Mouse (Mus musculus) neural tube, embryonic 13.5 days (tissue): ENCODE data around the gene Arsb. TPM values are rescaled to one million over a fixed set of nuclear protein-coding genes. Genes with fewer than 3 reads are reported as not detected.

ENCODE experiments used
- ATAC-seq: fragments of 200-750 bp; cut with Nextera tagmentation; 2 replicates; pipeline ENCODE4 v1.8.0; 2017; ENCODE audit warnings: low read depth, mild to moderate bottlenecking, moderate TSS enrichment, moderate library complexity
- H3K27ac ChIP-seq: fragments of 300-500 bp; sonication (generic); replicated peaks from 2 replicates; pipeline ENCODE4 v1.5.1; 2015; ENCODE audit warnings: moderate library complexity, mild to moderate bottlenecking, inconsistent platforms
- H3K27me3 ChIP-seq: fragments of 300-500 bp; sonication (generic); 2 replicates; pipeline ENCODE4 v1.6.1; 2015; ENCODE audit warnings: mild to moderate bottlenecking, inconsistent platforms
- H3K36me3 ChIP-seq: fragments of 300-500 bp; sonication (generic); 2 replicates; pipeline ENCODE4 v1.6.1; 2015; ENCODE audit warnings: mild to moderate bottlenecking, inconsistent platforms
- H3K4me1 ChIP-seq: fragments of 300-500 bp; sonication (generic); replicated peaks from 2 replicates; pipeline ENCODE4 v1.6.1; 2015; ENCODE audit warnings: inconsistent platforms
- H3K4me2 ChIP-seq: fragments of 300-500 bp; sonication (generic); 2 replicates; pipeline ENCODE4 v1.6.1; 2015; ENCODE audit warnings: inconsistent platforms, mild to moderate bottlenecking, moderate library complexity
- H3K4me3 ChIP-seq: fragments of 300-500 bp; sonication (generic); 2 replicates; pipeline ENCODE4 v1.5.1; 2015; ENCODE audit warnings: mild to moderate bottlenecking, inconsistent platforms
- H3K9ac ChIP-seq: fragments of 300-500 bp; sonication (generic); 2 replicates; pipeline ENCODE4 v1.6.1; 2015; ENCODE audit warnings: moderate library complexity, mild to moderate bottlenecking, inconsistent platforms
- H3K9me3 ChIP-seq: fragments of 300-500 bp; sonication (generic); 2 replicates; pipeline ENCODE4 v1.6.1; 2016; ENCODE audit warnings: inconsistent platforms
- WGBS: fragments of 180-500 bp; shearing (Covaris S2); methylation state at CpG from one replicate; pipeline ENCODE4 v1.1.7; 2015; 5-methylcytosine and 5-hydroxymethylcytosine counted together
- polyA plus RNA-seq: library from polyadenylated mRNA; unstranded; fragments of >200 nt; fragmentation: Nextera tagmentation; extraction: Ambion mirVana; gene quantifications from 2 replicates; pipeline ENCODE4 v1.2.1, GENCODE M21; 2015

Arsb gene
- 7.0 and 8.0 TPM in 2 replicates for polyA plus RNA-seq

DNA sequence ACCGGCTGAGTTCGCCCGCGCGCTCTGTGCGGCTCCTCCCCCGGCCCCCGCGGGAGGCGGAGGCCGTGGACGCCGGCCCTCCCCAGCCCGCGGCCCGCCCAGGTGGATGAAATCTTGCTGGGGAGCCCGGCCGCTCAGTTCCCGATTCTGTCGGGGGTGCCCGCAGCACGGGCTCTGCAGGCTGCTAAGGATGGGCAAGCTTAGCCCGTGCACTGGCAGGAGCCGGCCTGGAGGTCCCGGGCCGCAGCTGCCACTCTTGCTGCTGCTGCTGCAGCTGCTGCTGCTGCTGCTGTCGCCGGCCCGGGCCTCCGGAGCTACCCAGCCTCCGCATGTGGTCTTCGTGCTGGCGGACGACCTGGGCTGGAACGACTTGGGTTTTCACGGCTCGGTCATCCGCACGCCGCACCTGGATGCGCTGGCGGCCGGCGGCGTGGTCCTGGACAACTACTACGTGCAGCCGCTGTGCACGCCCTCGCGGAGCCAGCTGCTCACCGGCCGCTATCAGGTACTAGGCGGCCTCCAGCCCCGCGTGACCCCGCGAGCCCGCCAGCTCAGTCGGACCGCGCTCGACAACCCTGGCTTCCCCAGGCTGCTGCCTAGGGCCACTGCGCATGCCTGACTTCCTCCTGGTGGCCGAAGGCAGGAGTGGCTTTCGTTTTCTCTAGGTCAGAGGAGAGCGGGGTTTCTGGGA, at the start of gene Arsb:
TSS of gene Arsb (plus strand) at position 43 of the 691 bp plus-strand sequence.
- H3K4me2 ChIP-seq = peak within 1 kb of the TSS; percentile 85
- H3K27ac ChIP-seq = peak within 1 kb of the TSS; percentile 91
- H3K9ac ChIP-seq = peak within 1 kb of the TSS; percentile 79
- ATAC-seq = peak; percentile 96
- no peaks in the 10 kb centered on the region for H3K36me3 ChIP-seq
- 0 out of 2 replicates have a peak, but pooled peaks cover 4% of the 10 kb centered on the region for H3K27me3 ChIP-seq
- no peaks in the 10 kb centered on the region for H3K9me3 ChIP-seq
- under 1% methylated on average over 62 of the region's 66 CpGs for WGBS
- H3K4me1 ChIP-seq = peaks cover 18% of the 10 kb centered on the region
- peak within 1 kb of the TSS; percentile 65 for H3K4me3 ChIP-seq

GRCm38 (mm10) chr13:93721916-93722315, 49.5 kb upstream of the Arsb start:
- H3K27me3 ChIP-seq = peaks cover 7% of the 10 kb centered on the region
- H3K9me3 ChIP-seq = no peaks in the 10 kb centered on the region
- H3K4me2 ChIP-seq = no peak overlapping the region
- no peaks in the 10 kb centered on the region for H3K36me3 ChIP-seq
- no peak overlapping the region for H3K27ac ChIP-seq
- no peak overlapping the region for H3K9ac ChIP-seq
- H3K4me1 ChIP-seq = no peaks in the 10 kb centered on the region
- no peak for ATAC-seq
- no peak overlapping the region for H3K4me3 ChIP-seq
- WGBS = 78% methylated on average over 4 of the region's 4 CpGs

GRCm38 (mm10) chr13:93723455-93723854, 48.0 kb upstream of the Arsb start:
- 88% methylated on average over 3 of the region's 3 CpGs for WGBS
- H3K4me3 ChIP-seq = no peak overlapping the region
- H3K4me2 ChIP-seq = no peak overlapping the region
- no peaks in the 10 kb centered on the region for H3K4me1 ChIP-seq
- no peak overlapping the region for H3K9ac ChIP-seq
- H3K36me3 ChIP-seq = no peaks in the 10 kb centered on the region
- H3K27ac ChIP-seq = no peak overlapping the region
- no peaks in the 10 kb centered on the region for H3K9me3 ChIP-seq
- no peak for ATAC-seq
- peaks cover 7% of the 10 kb centered on the region for H3K27me3 ChIP-seq

DNA sequence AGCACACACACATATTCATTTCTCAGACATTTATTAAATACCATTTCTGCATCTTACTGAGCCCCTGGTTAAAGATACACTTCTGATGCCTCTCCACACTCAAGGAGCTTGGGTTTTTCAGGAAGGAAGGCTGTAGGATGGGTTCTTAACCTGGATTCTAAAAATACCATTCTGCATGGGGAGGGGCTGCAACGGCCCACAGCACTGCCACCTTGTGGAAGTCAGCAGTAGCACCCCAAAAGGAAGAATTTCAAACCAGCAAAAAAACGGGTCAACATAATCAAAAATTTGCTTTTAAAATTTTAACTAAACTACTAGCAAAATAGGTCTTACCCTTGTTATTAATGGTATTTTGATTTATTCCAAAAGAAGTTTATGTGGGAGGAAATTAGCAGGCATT, 47.2 kb upstream of the Arsb start:
- WGBS = 34% methylated on average over 2 of the region's 2 CpGs
- ATAC-seq = no peak
- H3K27me3 ChIP-seq = peaks cover 7% of the 10 kb centered on the region
- no peaks in the 10 kb centered on the region for H3K9me3 ChIP-seq
- no peak overlapping the region for H3K4me2 ChIP-seq
- H3K9ac ChIP-seq = no peak overlapping the region
- H3K36me3 ChIP-seq = no peaks in the 10 kb centered on the region
- no peaks in the 10 kb centered on the region for H3K4me1 ChIP-seq
- no peak overlapping the region for H3K27ac ChIP-seq
- no peak overlapping the region for H3K4me3 ChIP-seq

GRCm38 (mm10) chr13:93735131-93735636, 36.2 kb upstream of the Arsb start:
- Histone ChIP-seq H3K4me3 (no peak overlapping the region), H3K27ac (no peak overlapping the region), H3K4me1 (no peaks in the 10 kb centered on the region), H3K27me3 (no peaks in the 10 kb centered on the region), H3K36me3 (no peaks in the 10 kb centered on the region), H3K9ac (no peak overlapping the region), H3K4me2 (no peak overlapping the region), H3K9me3 (no peaks in the 10 kb centered on the region)
- no peak for ATAC-seq
- WGBS = 90% methylated on average over 5 of the region's 5 CpGs

DNA sequence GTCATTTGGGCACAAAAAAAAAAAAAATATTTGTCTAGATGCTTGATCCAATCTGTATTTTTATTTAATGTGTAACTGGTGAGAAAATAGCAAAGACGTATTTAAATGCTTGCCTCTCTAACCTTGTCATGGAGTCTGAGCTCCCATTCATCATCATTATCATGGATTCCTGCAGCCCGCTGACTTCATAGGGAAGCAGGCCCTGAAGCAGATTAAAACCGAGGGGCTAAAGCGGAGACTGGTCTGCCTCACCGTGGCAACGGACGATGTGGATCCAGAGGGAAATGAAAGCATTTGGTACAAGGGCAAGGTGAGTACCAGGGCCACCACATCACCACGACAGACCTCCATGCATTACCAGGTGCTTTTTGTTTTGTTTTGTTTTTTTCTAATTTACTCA, 27.3 kb upstream of the Arsb start:
- H3K9ac ChIP-seq = no peak overlapping the region
- H3K4me3 ChIP-seq = no peak overlapping the region
- no peaks in the 10 kb centered on the region for H3K9me3 ChIP-seq
- no peak overlapping the region for H3K4me2 ChIP-seq
- no peaks in the 10 kb centered on the region for H3K36me3 ChIP-seq
- no peaks in the 10 kb centered on the region for H3K27me3 ChIP-seq
- no peak for ATAC-seq
- no peak overlapping the region for H3K27ac ChIP-seq
- 39% methylated on average over 8 of the region's 8 CpGs for WGBS
- no peaks in the 10 kb centered on the region for H3K4me1 ChIP-seq

- 0 out of 2 replicates have a peak overlapping the region, but pooled peaks have one; percentile 16 for H3K4me2 ChIP-seq
- 34% methylated on average over 14 of the region's 14 CpGs for WGBS
- no peaks in the 10 kb centered on the region for H3K27me3 ChIP-seq
- H3K9ac ChIP-seq = no peak overlapping the region
- no peaks in the 10 kb centered on the region for H3K9me3 ChIP-seq
- no peak overlapping the region for H3K4me3 ChIP-seq
- no peak overlapping the region for H3K27ac ChIP-seq
- H3K4me1 ChIP-seq = peaks cover 9% of the 10 kb centered on the region; the same call in 1 of the 2 replicates
- H3K36me3 ChIP-seq = no peaks in the 10 kb centered on the region
- peak; percentile 75 for ATAC-seq
Observed at GRCm38 (mm10) chr13:93752597-93753400, 18.6 kb upstream of the Arsb start.

- H3K36me3 ChIP-seq = no peaks in the 10 kb centered on the region
- H3K27me3 ChIP-seq = no peaks in the 10 kb centered on the region
- peaks cover 19% of the 10 kb centered on the region; the same call in 1 of the 2 replicates for H3K4me1 ChIP-seq
- H3K4me3 ChIP-seq = no peak overlapping the region
- 91% methylated on average over 4 of the region's 4 CpGs for WGBS
- no peak overlapping the region for H3K9ac ChIP-seq
- H3K4me2 ChIP-seq = no peak overlapping the region
- H3K9me3 ChIP-seq = no peaks in the 10 kb centered on the region
- no peak overlapping the region for H3K27ac ChIP-seq
- no peak for ATAC-seq
Observed at GRCm38 (mm10) chr13:93755084-93755483, 16.3 kb upstream of the Arsb start.

DNA sequence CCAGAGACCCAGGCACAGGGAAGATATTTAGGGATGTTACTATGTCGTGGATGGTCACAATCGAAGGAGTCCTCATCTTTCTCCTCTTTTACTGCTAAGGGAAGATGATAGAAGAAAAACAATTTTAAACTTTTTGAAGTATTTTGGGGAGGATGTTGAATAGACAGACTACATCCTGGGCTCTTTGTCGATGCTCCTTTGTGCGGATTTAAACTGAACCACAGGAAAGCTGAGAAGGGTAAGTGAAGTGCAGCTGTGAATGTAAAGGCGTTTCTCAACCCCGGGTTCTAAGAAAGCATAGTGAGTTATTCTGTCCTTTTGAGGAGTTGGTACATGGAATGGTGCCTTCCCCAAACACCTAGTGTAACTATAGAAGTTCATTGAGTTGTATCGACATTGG, 14.8 kb upstream of the Arsb start:
- Histone ChIP-seq H3K4me1 (peaks cover 19% of the 10 kb centered on the region; the same call in 1 of the 2 replicates), H3K4me3 (no peak overlapping the region), H3K9ac (no peak overlapping the region), H3K27me3 (no peaks in the 10 kb centered on the region), H3K4me2 (no peak overlapping the region), H3K27ac (no peak overlapping the region), H3K36me3 (no peaks in the 10 kb centered on the region), H3K9me3 (no peaks in the 10 kb centered on the region)
- ATAC-seq = no peak
- 91% methylated on average over 7 of the region's 7 CpGs for WGBS

DNA sequence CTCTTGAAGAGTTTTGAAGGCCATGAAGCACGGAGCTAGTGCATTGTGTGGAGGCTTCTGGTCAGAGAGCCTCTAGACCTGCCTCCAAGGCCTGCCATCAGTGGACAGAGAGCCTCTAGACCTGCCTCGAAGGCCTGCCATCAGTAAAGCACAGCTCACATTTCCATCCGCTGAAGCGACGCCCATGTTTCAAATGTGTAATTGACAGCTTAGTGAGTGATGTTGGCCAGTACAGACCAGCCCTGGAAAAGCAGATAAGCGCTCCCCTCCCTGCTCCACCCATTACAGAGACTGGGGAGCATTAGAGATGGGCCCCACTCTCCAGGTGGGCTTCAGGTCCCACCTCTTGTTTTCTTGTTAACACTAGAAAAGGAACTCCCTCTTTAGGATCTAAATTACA, 13.9 kb upstream of the Arsb start:
- Histone ChIP-seq H3K9me3 (no peaks in the 10 kb centered on the region), H3K4me3 (no peak overlapping the region), H3K36me3 (no peaks in the 10 kb centered on the region), H3K4me2 (no peak overlapping the region), H3K27me3 (no peaks in the 10 kb centered on the region), H3K27ac (no peak overlapping the region), H3K9ac (no peak overlapping the region), H3K4me1 (peaks cover 19% of the 10 kb centered on the region; the same call in 1 of the 2 replicates)
- no peak for ATAC-seq
- WGBS = 89% methylated on average over 6 of the region's 6 CpGs

DNA sequence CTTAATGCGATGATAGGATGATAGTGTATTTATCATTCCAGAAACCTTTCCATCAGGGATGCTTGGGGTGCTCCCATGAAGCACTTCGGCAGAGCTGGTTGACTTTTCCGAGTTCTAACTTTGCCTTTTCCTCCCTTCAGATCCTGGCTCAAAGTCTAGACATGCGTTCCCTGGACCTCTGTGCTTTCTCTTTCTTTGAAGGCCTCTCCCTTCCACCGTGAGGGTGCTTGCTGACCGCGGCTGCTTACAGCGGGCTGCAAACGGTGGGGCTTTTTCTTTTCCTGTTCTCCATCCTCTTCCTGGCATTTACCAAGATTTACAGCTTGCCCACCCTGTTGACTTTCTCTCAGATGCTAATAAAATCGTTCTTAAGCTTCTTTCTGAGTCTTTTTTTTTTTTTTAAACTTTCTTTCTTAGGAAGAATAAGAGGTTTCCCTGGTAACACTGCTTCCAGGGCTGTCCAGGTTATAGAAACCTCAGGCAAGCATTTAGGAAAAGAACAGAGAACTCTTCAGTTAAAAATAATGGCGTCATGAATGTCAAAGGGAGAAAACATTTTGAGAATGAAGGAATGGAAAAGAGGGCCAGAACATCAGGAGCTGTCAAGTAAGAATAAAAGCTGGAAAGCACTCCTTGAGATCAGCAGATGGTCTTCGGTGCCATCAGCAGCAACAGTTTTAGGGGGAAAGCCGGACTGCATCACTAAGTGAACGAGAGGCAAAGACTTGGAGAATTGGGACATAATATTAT, 13.1 kb upstream of the Arsb start:
- Histone ChIP-seq H3K36me3 (no peaks in the 10 kb centered on the region), H3K9me3 (no peaks in the 10 kb centered on the region), H3K4me2 (no peak overlapping the region), H3K9ac (no peak overlapping the region), H3K27me3 (no peaks in the 10 kb centered on the region), H3K4me3 (no peak overlapping the region), H3K4me1 (peaks cover 12% of the 10 kb centered on the region; the same call in 1 of the 2 replicates), H3K27ac (no peak overlapping the region)
- ATAC-seq = 0 out of 2 replicates have a peak, but pooled peaks have one; percentile 42
- 21% methylated on average over 14 of the region's 14 CpGs for WGBS
